Mouse (Mus musculus): Measurements from ENCODE around the gene Dab1.

Gene Dab1

DNA sequence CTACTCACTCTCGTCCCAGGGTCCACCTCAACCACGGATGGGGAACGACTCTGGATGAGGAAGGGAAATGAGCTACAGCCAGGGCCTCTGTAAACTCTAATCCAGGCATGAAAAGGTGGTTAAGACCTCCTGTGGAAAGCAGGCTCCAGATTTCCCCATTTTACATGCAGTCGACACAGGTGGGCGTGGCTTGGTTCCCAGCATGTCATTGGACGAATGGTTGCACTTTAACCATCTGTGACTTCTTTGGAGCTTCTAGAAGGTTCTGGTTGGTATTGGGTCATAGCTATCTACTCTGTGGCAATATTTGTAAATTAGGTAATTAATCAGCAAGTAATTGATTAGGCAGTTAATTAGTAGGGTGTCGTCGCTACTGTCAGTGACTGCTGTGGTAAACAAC is 752.0 kb downstream of the Dab1 start:
- DNase-seq (ENCODE audit: low spot score in 2 of 2) = no peak

DNA sequence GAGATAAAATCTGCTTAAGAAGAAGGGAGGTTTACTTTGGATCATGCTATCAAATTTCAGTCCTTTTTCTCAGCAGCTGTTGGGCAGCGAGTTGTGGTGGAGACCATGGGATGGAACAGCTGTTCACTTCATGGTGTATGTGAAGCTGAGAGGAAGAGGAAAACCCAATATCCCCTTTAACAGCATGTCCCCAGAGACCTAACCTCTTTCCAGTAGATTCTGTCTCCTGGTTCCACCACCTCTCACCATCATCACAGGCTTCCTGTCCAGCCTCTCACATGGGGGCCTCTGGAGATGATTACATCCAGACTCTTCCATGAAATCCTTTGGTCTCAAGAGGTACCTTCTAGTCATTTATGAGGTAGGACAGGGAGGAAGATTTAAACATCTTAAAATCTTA is 755.0 kb downstream of the Dab1 start:
- no peak for DNase-seq (ENCODE audit: low spot score in 2 of 2)

DNA sequence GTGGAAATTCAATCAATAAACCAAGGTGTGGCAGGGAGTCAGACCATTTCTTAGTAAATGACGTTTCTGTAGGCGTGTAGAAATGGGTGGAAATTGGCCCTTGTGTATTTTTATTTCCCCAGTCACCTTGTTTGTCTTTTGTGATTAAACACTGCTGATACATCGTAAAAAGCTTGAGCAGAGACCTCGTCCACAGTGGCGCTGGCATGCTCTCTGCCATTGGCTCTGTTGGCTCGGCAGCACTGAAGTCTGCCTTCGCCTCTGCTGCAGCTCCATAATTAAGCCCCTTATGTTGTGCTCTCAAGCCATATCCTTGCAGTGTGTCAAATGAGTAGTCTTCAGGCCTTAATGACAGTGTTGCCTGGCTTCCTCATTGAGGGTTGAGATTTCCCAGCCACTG is 765.5 kb downstream of the Dab1 start:
- DNase-seq (ENCODE audit: low spot score in 2 of 2) = no peak

DNA sequence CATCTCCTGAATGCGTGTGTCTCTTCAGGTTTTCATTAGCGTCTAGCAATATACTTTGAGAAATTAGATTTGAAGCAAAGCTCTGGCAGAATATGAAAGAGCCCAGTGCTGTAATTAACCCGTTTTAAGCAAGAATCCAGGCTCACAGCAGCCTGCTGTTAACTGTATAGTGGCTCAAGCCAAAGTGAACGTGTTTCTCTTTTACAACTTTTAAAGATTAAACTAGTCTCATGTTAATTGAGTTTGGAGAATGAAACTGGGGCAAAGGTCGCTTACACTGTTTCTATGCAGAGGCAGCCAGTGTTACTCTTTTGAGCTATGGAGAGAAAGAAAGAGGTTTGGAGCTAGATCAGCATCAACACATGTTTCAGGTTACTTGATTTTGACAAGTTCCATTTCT is 766.1 kb downstream of the Dab1 start:
- no peak for DNase-seq (ENCODE audit: low spot score in 2 of 2)

DNA sequence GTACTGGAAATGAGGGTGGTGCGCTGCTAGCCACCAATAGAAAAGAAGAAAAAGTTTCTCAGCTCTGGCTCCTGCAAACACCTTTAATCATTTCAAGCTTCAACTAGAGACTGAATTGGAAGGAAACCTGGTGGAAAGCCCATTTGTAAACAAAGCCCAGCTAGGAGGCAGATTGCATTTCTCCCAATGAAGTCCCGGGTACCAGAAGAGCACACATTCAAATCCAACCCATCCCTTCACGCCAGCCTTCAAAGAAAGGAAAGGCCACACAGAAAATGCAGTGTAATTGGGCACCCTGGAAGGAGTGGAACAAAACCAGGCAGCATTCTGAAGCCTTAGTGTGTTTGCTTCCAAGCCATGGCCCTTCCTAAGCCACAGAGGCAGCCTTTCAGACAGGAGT is 776.4 kb downstream of the Dab1 start:
- DNase-seq (ENCODE audit: low spot score in 2 of 2) = no peak

DNA sequence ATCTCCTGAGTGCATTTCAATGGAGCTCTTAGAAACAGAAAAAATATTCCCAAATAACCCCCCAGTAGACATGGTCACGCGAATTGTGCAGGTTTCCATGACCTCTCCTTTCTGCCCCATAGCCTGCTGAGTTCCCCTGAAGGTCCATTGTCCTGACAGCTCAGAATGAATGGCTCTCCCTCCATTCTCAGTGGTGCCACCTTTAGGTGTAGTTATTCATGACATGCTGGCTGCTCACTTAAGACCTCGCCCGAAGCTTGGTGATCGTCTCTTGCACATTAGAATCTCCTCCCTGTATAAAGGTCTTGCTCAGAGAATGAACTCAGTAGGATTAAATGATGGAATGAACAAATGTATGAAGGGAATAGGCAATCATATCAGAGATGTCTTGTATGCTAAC is 776.9 kb downstream of the Dab1 start:
- no peak for DNase-seq (ENCODE audit: low spot score in 2 of 2)

- DNase-seq (ENCODE audit: low spot score in 2 of 2) = no peak
These were observed 780.1 kb downstream of the Dab1 start for GRCm38 (mm10) chr4:104399106-104399730.

- DNase-seq (ENCODE audit: low spot score in 2 of 2) = no peak
These were observed 784.9 kb downstream of the Dab1 start for GRCm38 (mm10) chr4:104404099-104404498.

DNA sequence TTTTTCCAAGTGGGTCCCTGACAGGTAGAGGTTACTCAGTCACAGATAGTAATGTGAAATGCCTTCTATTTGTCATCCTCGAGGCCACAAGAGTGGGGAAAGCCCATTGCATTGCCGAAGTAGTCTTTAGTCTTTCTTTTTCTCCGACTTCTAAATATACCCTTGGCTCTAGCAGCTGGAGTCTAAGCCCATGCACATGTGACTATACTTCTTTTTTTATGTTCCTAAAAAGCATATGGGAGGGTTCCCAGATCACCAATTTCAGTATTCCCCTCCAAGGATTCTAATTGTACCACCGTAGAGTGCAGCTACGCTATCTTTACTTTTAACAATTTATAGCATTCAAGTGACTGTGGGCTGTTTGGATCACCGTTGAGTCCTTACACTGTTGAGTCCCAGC is 791.8 kb downstream of the Dab1 start:
- DNase-seq (ENCODE audit: low spot score in 2 of 2) = no peak

DNA sequence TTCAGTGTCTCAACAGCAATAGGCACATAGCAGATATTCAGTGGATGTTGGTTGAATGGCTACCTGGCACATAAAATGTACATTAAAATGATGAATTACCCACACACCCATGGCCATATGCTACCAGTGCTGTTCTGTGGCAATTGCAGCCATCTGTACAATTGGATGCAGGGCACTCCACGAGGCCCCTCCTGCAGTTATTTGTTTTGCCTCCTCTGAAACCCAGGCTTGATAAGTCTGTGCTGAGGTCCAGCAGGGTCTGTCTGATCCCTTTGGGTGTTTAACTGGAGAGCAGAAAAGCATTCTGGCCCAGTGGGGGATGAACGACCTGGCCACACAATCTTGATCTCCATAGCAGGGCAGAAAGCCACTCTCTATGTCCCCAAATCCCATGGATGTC is 796.3 kb downstream of the Dab1 start:
- DNase-seq (ENCODE audit: low spot score in 2 of 2) = no peak

- DNase-seq (ENCODE audit: low spot score in 2 of 2) = no peak
These were observed 799.2 kb downstream of the Dab1 start for GRCm38 (mm10) chr4:104418354-104418753.

DNA sequence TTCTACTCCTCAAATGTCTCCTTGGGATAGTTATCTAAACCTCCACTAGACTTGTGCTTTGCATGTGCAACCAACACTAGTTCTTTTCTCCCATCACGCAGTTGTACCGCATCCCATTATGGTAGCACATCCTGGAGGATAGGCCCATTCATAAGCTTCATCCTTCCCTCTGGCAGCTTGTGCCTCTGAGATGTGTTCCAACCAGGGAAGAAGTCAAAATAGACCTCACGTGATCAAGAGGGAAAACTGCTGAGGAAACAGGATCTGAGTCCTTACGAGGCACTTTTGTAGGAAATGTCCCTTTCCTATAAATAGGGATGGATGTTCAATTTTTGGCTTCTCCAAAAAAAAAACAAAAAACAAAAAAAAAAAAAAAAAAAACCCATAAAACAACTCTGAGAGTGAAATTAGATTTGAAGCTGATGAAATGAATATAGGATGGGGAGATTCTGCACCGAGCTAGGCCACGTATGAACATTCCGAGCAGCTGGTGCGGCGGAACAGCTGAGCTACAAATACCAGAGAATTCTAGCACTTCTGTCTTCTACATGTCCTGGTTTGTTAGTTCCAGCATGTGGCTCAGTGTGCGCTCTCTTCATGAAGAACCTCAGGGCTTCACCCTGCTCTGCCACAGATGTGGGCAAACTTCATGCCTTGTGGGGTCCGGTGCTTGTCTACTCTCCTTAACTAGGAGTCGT is 802.0 kb downstream of the Dab1 start:
- DNase-seq (ENCODE audit: low spot score in 2 of 2) = no peak

- no peak for DNase-seq (ENCODE audit: low spot score in 2 of 2)
These were observed 810.0 kb downstream of the Dab1 start for GRCm38 (mm10) chr4:104429127-104429526.

DNA sequence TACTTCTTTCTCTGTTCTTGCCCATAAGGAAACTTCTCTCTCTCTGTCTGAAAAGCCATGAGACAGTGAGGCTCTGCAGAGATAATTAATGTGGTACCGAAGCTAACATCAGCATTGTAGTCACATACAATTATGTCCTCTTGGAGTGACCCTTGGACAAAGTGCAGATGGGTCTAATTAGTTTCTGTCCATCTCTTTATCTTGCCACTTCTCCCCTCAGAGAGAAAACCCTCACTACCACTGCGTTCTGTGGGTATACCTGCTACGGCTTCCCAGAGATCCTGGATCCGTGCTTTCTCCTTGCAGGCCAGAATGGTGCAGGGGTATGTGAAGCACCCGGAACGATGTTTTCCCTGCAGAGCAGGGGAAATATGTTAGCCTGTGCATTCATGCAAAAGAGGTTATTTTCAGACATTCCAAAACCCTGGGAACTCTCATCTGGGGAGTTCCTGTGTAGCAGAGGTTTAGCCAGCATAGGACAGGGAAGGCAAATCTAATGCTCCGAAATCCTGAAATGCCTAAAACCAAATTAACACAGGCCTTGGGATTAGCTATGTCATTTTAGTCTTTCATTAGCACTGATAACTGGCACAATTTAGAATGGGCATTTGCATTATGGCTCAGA is 812.2 kb downstream of the Dab1 start:
- DNase-seq (ENCODE audit: low spot score in 2 of 2) = no peak

DNA sequence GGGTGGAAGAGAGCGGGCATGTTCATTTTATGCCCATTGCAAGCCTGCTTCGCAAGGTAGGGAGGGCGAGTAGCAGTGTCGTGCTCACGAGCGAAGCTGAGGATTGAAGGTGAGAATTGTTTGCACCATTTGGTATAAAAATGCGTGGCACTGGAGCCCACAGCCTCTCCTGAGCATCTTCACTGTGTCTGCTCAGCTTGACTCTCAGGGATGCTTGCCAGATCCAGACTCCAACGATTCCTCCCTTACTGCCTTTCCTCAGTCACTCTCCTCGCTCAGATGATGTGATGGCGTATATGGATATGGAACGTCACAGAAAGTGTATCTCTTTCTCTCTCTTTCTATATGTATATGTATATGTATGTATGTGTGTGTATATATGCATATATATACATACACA is 813.0 kb downstream of the Dab1 start:
- DNase-seq (ENCODE audit: low spot score in 2 of 2) = no peak

GRCm38 (mm10) chr4:104435736-104436135 is 816.6 kb downstream of the Dab1 start:
- no peak for DNase-seq (ENCODE audit: low spot score in 2 of 2)

GRCm38 (mm10) chr4:104436411-104436810 is 817.3 kb downstream of the Dab1 start:
- DNase-seq (ENCODE audit: low spot score in 2 of 2) = no peak

DNA sequence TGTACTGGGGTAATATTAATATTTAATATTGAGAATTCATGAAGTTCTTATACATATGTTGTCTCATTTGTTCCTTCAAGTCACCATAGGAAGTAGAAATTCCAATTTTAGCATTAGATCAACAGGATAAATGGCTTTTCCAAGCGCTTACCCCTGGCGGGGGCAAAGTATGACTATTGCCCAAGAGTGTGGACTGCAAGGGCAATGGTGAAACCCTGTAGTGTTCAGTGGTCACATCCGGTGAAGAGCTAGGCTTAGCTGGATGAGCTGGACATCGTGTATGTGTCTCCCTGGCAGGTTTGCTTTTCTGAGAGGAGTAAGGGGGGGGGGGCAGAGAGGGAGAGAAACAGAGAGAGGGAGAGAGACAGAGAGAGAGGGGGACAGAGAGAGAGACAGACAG is 819.6 kb downstream of the Dab1 start:
- DNase-seq (ENCODE audit: low spot score in 2 of 2) = no peak

GRCm38 (mm10) chr4:104439641-104440040 is 820.5 kb downstream of the Dab1 start:
- DNase-seq (ENCODE audit: low spot score in 2 of 2) = no peak

DNA sequence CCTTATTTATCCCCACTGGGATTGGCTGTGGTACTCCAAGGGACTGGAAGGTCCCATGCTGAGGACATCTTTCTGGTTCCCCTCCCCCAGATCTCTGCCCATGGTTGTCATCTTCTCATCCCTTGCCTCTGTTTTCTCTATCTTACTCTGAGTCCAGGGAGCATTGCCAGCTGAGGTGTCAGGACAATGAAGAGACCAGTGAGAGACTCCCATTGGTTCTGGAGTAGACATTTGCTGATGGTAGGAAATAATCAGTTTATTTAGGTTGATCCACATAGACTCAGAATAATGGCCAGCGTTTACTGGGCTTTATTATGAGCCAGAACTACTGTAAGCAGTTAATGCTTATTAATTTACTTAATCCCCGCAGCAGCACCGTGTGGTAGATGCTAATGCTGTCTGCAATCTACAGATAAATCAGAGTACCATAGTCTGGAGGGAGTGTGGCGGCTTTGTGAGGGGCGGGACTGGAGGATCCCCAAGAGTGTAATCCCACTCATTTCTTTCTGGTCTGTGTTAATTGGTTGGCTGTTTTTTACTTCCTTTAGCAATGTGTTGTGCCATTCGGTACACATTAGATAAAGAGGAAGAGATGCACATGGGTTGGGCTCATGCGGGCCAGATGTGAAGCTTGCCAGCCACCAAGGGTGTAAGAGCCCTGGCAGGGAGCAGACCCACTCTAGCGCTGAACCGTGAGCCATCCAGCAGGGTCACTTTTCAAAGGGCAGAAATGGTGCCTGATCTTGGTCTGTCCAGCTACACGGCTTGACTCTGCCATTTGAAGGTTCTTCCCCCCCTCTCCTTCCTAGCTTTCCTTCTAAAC is 824.0 kb downstream of the Dab1 start:
- DNase-seq (ENCODE audit: low spot score in 2 of 2) = no peak

DNA sequence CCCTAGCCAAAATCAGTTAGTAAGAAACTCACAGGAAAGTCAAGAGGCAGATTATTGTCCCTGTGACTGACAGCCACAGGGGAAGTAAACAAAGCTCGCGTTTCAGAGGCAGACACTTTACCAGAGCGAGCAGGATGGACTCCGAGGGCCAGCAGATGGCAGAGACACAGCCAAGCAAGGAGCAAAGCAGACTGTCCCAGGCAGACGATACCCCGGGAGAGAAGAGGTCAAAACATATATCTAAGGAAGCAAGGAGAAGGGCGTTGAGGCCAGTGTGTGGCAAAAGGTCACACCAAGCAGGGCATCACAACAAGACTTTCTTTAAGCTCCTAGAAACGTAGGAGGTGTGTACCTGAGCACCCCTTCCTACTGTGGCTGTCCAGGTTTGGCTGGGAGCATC is 824.6 kb downstream of the Dab1 start:
- DNase-seq (ENCODE audit: low spot score in 2 of 2) = no peak

- DNase-seq (ENCODE audit: low spot score in 2 of 2) = no peak
These were observed 825.8 kb downstream of the Dab1 start for GRCm38 (mm10) chr4:104444985-104445384.
